Mouse (Mus musculus) liver (tissue): Measurements from ENCODE around the gene Ppy.

ENCODE experiments used
- DNase-seq: peaks from one replicate; pipeline ENCODE4 v3.0.0-alpha.2; 2020; ENCODE audit warnings: mixed read lengths

The Ppy gene

GRCm38 (mm10) chr11:102101219-102101618, at the start of gene Ppy:
Gene Ppy (minus strand): TSS chr11:102101319.
- DNase-seq, result no peak

- DNase-seq, result no peak
These were observed 46.3 kb upstream of the Ppy start for GRCm38 (mm10) chr11:102147213-102147989.

- DNase-seq, result no peak
These were observed 45.4 kb upstream of the Ppy start for GRCm38 (mm10) chr11:102146531-102146930.

GRCm38 (mm10) chr11:102146005-102146404, 44.9 kb upstream of the Ppy start:
- DNase-seq, result peak; percentile 75

- DNase-seq, result peak; percentile 67
These were observed 44.4 kb upstream of the Ppy start, which contains the start of gene Nags for GRCm38 (mm10) chr11:102145471-102146001. Gene Nags (plus strand): TSS chr11:102145513.

GRCm38 (mm10) chr11:102144957-102145470, 43.9 kb upstream of the Ppy start:
- no peak for DNase-seq

GRCm38 (mm10) chr11:102142355-102142754, 41.2 kb upstream of the Ppy start:
- DNase-seq, result peak; percentile 40

GRCm38 (mm10) chr11:102140508-102140907, 39.4 kb upstream of the Ppy start:
- DNase-seq, result peak; percentile 67

- DNase-seq, result peak; percentile 77
These were observed 37.3 kb upstream of the Ppy start for GRCm38 (mm10) chr11:102138447-102138740.

- DNase-seq, result no peak
These were observed 36.7 kb upstream of the Ppy start for GRCm38 (mm10) chr11:102137625-102138446.

GRCm38 (mm10) chr11:102134516-102134915, 33.4 kb upstream of the Ppy start:
- no peak for DNase-seq

GRCm38 (mm10) chr11:102117386-102117785, 16.3 kb upstream of the Ppy start:
- DNase-seq, result peak; percentile 53

- peak; percentile 52 for DNase-seq
These were observed 15.1 kb upstream of the Ppy start for GRCm38 (mm10) chr11:102116241-102116640.

GRCm38 (mm10) chr11:102111576-102111975, 10.5 kb upstream of the Ppy start:
- DNase-seq, result no peak

- DNase-seq, result no peak
These were observed 6.6 kb upstream of the Ppy start, which contains the start of gene Pyy for GRCm38 (mm10) chr11:102107732-102108131. Gene Pyy (minus strand): TSS chr11:102107832.

GRCm38 (mm10) chr11:102106911-102107310, 5.8 kb upstream of the Ppy start:
- no peak for DNase-seq

- peak; percentile 80 for DNase-seq
These were observed 1.6 kb upstream of the Ppy start for GRCm38 (mm10) chr11:102102485-102103258.

- peak; percentile 96 for DNase-seq
These were observed 4.2 kb downstream of the Ppy start for GRCm38 (mm10) chr11:102096887-102097391.

GRCm38 (mm10) chr11:102096446-102096845, 4.7 kb downstream of the Ppy start:
- DNase-seq, result peak; percentile 55

- peak; percentile 41 for DNase-seq
These were observed 5.4 kb downstream of the Ppy start for GRCm38 (mm10) chr11:102095676-102096075.

GRCm38 (mm10) chr11:102089088-102089808, 11.9 kb downstream of the Ppy start:
- peak; percentile 91 for DNase-seq
